In genomic region chr1:97038982-97039381, GRCm38 (mm10) we compare ENCODE assay signal across 18 mouse cellular contexts.
DNase-seq lines count a peak whose midpoint lies in the region; ATAC-seq and TF ChIP-seq lines count a peak whose summit lies in the region.
"Had no signal": no experiment of that assay in that cellular context is flagged by ENCODE, and none has a peak within 500 bp of the region (broad histone marks: within the 10 kb centered on the region; RNA-seq: fewer than 3 reads in every experiment).

No protein-coding gene starts in this region.

- H3K9ac ChIP-seq in forebrain, embryonic 11.5 days (ENCODE audit: low read length) = no peak overlapping the region
- H3K9ac ChIP-seq in forebrain, embryonic 15.5 days (replicated peaks) = no peak overlapping the region
- H3K9ac ChIP-seq in hindbrain, embryonic 11.5 days (ENCODE audit: low read depth, low read length) = no peak overlapping the region
- no peak overlapping the region for H3K9ac ChIP-seq in hindbrain, embryonic 13.5 days
- no peak overlapping the region for H3K9ac ChIP-seq in midbrain, embryonic 11.5 days (ENCODE audit: low read length)
- no peak overlapping the region for H3K9ac ChIP-seq in midbrain, postnatal 0 days (replicated peaks; ENCODE audit: low read length, poor library complexity, severe bottlenecking)
- no peak overlapping the region for H3K9ac ChIP-seq in midbrain, embryonic 12.5 days (replicated peaks)
- no peak overlapping the region for H3K9ac ChIP-seq in midbrain, embryonic 13.5 days (replicated peaks)

- H3K4me3 ChIP-seq in forebrain, embryonic 11.5 days (ENCODE audit: low read depth, low read length) = no peak overlapping the region
- no peak overlapping the region for H3K4me3 ChIP-seq in forebrain, embryonic 15.5 days
- no peak overlapping the region for H3K4me3 ChIP-seq in hindbrain, embryonic 11.5 days (ENCODE audit: low read depth, low read length)
- H3K4me3 ChIP-seq in hindbrain, embryonic 13.5 days = no peak overlapping the region
- H3K4me3 ChIP-seq in midbrain, embryonic 11.5 days (ENCODE audit: low read depth, low read length) = no peak overlapping the region
- no peak overlapping the region for H3K4me3 ChIP-seq in midbrain, postnatal 0 days (ENCODE audit: low read depth, low read length)
- H3K4me3 ChIP-seq in midbrain, embryonic 12.5 days = no peak overlapping the region
- no peak overlapping the region for H3K4me3 ChIP-seq in midbrain, embryonic 13.5 days (replicated peaks)

- H3K4me1 ChIP-seq in forebrain, embryonic 11.5 days (replicated peaks; ENCODE audit: control insufficient read depth, insufficient read depth, low read length) = no peaks in the 10 kb centered on the region
- no peaks in the 10 kb centered on the region for H3K4me1 ChIP-seq in forebrain, embryonic 15.5 days
- no peaks in the 10 kb centered on the region for H3K4me1 ChIP-seq in hindbrain, embryonic 11.5 days (replicated peaks; ENCODE audit: control insufficient read depth, insufficient read depth, low read length)
- no peaks in the 10 kb centered on the region for H3K4me1 ChIP-seq in hindbrain, embryonic 13.5 days (replicated peaks)
- no peaks in the 10 kb centered on the region for H3K4me1 ChIP-seq in midbrain, embryonic 11.5 days (ENCODE audit: control insufficient read depth, insufficient read depth, low read length)
- no peaks in the 10 kb centered on the region for H3K4me1 ChIP-seq in midbrain, postnatal 0 days (ENCODE audit: insufficient read depth, low read length)
- H3K4me1 ChIP-seq in midbrain, embryonic 12.5 days = no peaks in the 10 kb centered on the region
- no peaks in the 10 kb centered on the region for H3K4me1 ChIP-seq in midbrain, embryonic 13.5 days (replicated peaks)

- ATAC-seq in forebrain, embryonic 11.5 days (replicated peaks; ENCODE audit: low FRiP score) = peak; percentile 55
- no peak for ATAC-seq in forebrain, embryonic 15.5 days (replicated peaks)
- peak; percentile 64; the same call in 1 of the 2 replicates for ATAC-seq in hindbrain, embryonic 11.5 days (ENCODE audit: low FRiP score)
- no peak for ATAC-seq in hindbrain, embryonic 13.5 days (ENCODE audit: low FRiP score)
- ATAC-seq in midbrain, embryonic 11.5 days (ENCODE audit: low FRiP score) = peak; percentile 33; the same call in 1 of the 2 replicates
- ATAC-seq in midbrain, postnatal 0 days (ENCODE audit: low FRiP score) = no peak
- ATAC-seq in midbrain, embryonic 12.5 days (ENCODE audit: low FRiP score, low read depth) = peak; percentile 30; the same call in 1 of the 2 replicates
- ATAC-seq in midbrain, embryonic 13.5 days = no peak
- ATAC-seq: activated CD4-positive, CD25-positive, alpha-beta regulatory T cell, adult 4 months; CD4-positive, CD25-positive, alpha-beta regulatory T cell, adult 4 months; Patski had no signal

- H3K27ac ChIP-seq in forebrain, embryonic 11.5 days (ENCODE audit: low read depth, low read length) = no peak overlapping the region
- no peak overlapping the region for H3K27ac ChIP-seq in forebrain, embryonic 15.5 days (replicated peaks)
- no peak overlapping the region for H3K27ac ChIP-seq in hindbrain, embryonic 11.5 days (ENCODE audit: low read depth, low read length)
- H3K27ac ChIP-seq in hindbrain, embryonic 13.5 days = no peak overlapping the region
- H3K27ac ChIP-seq in midbrain, embryonic 11.5 days (ENCODE audit: low read depth, low read length) = no peak overlapping the region
- no peak overlapping the region for H3K27ac ChIP-seq in midbrain, postnatal 0 days (ENCODE audit: low read depth, low read length)
- no peak overlapping the region for H3K27ac ChIP-seq in midbrain, embryonic 12.5 days (replicated peaks)
- H3K27ac ChIP-seq in midbrain, embryonic 13.5 days = no peak overlapping the region

- WGBS in forebrain, embryonic 11.5 days = 44% methylated on average over 1 of the region's 1 CpGs
- WGBS in forebrain, embryonic 15.5 days = 53% methylated on average over 1 of the region's 1 CpGs
- 61% methylated on average over 1 of the region's 1 CpGs for WGBS in hindbrain, embryonic 11.5 days
- 55% methylated on average over 1 of the region's 1 CpGs for WGBS in hindbrain, embryonic 13.5 days
- WGBS in midbrain, embryonic 11.5 days = 24% methylated on average over 1 of the region's 1 CpGs
- WGBS in midbrain, postnatal 0 days = 48% methylated on average over 1 of the region's 1 CpGs
- 74% methylated on average over 1 of the region's 1 CpGs for WGBS in midbrain, embryonic 12.5 days
- WGBS in midbrain, embryonic 13.5 days = 43% methylated on average over 1 of the region's 1 CpGs

- H3K9me3 ChIP-seq in forebrain, embryonic 11.5 days (ENCODE audit: control insufficient read depth, low read length) = no peaks in the 10 kb centered on the region
- no peaks in the 10 kb centered on the region for H3K9me3 ChIP-seq in forebrain, embryonic 15.5 days
- H3K9me3 ChIP-seq in hindbrain, embryonic 11.5 days (ENCODE audit: control insufficient read depth, low read length) = no peaks in the 10 kb centered on the region
- no peaks in the 10 kb centered on the region for H3K9me3 ChIP-seq in hindbrain, embryonic 13.5 days
- no peaks in the 10 kb centered on the region for H3K9me3 ChIP-seq in midbrain, embryonic 11.5 days (ENCODE audit: control insufficient read depth, low read length)
- no peaks in the 10 kb centered on the region for H3K9me3 ChIP-seq in midbrain, postnatal 0 days (ENCODE audit: low read length)
- no peaks in the 10 kb centered on the region for H3K9me3 ChIP-seq in midbrain, embryonic 12.5 days
- H3K9me3 ChIP-seq in midbrain, embryonic 13.5 days = no peaks in the 10 kb centered on the region

- no peak for TF ChIP-seq CTCF in midbrain, postnatal 0 days (IDR thresholded peaks at IDR 0.05)

- no peaks in the 10 kb centered on the region for H3K27me3 ChIP-seq in forebrain, embryonic 11.5 days (ENCODE audit: control insufficient read depth, insufficient read depth, low read length)
- H3K27me3 ChIP-seq in forebrain, embryonic 15.5 days = no peaks in the 10 kb centered on the region
- H3K27me3 ChIP-seq in hindbrain, embryonic 11.5 days (ENCODE audit: control insufficient read depth, insufficient read depth, low read length) = no peaks in the 10 kb centered on the region
- H3K27me3 ChIP-seq in hindbrain, embryonic 13.5 days = no peaks in the 10 kb centered on the region
- no peaks in the 10 kb centered on the region for H3K27me3 ChIP-seq in midbrain, embryonic 11.5 days (ENCODE audit: control insufficient read depth, insufficient read depth, low read length)
- H3K27me3 ChIP-seq in midbrain, postnatal 0 days (ENCODE audit: insufficient read depth, low read length) = no peaks in the 10 kb centered on the region
- no peaks in the 10 kb centered on the region for H3K27me3 ChIP-seq in midbrain, embryonic 12.5 days
- no peaks in the 10 kb centered on the region for H3K27me3 ChIP-seq in midbrain, embryonic 13.5 days
- H3K27me3 ChIP-seq: CH12.LX, Patski had no signal

- peak; percentile 43 for DNase-seq in forebrain, embryonic 11.5 days (ENCODE audit: low spot score)
- no peak for DNase-seq in hindbrain, embryonic 11.5 days (ENCODE audit: low spot score)
- no peak for DNase-seq in midbrain, embryonic 11.5 days (ENCODE audit: low spot score, missing footprints)
- no peak for DNase-seq in midbrain, postnatal 0 days (ENCODE audit: low spot score)
- DNase-seq: adrenal gland, adult 2 months; adrenal gland, adult 8-10 months; adrenal gland, postnatal 25 days; cerebellum, adult 11 months; cerebellum, adult 11-12 months had no signal

- H3K36me3 ChIP-seq in forebrain, embryonic 11.5 days (ENCODE audit: control insufficient read depth, insufficient read depth, low read length) = no peaks in the 10 kb centered on the region
- no peaks in the 10 kb centered on the region for H3K36me3 ChIP-seq in forebrain, embryonic 15.5 days
- no peaks in the 10 kb centered on the region for H3K36me3 ChIP-seq in hindbrain, embryonic 11.5 days (ENCODE audit: control insufficient read depth, insufficient read depth, low read length)
- no peaks in the 10 kb centered on the region for H3K36me3 ChIP-seq in hindbrain, embryonic 13.5 days
- H3K36me3 ChIP-seq in midbrain, embryonic 11.5 days (ENCODE audit: control insufficient read depth, insufficient read depth, low read length) = no peaks in the 10 kb centered on the region
- no peaks in the 10 kb centered on the region for H3K36me3 ChIP-seq in midbrain, postnatal 0 days (ENCODE audit: insufficient read depth, low read length)
- no peaks in the 10 kb centered on the region for H3K36me3 ChIP-seq in midbrain, embryonic 12.5 days
- H3K36me3 ChIP-seq in midbrain, embryonic 13.5 days = no peaks in the 10 kb centered on the region
- H3K36me3 ChIP-seq: G1E had no signal

- no peak overlapping the region for H3K4me2 ChIP-seq in forebrain, embryonic 11.5 days (ENCODE audit: low read depth, low read length, severe bottlenecking)
- no peak overlapping the region for H3K4me2 ChIP-seq in forebrain, embryonic 15.5 days (replicated peaks)
- no peak overlapping the region for H3K4me2 ChIP-seq in hindbrain, embryonic 11.5 days (replicated peaks; ENCODE audit: low read depth, low read length)
- H3K4me2 ChIP-seq in hindbrain, embryonic 13.5 days = no peak overlapping the region
- H3K4me2 ChIP-seq in midbrain, embryonic 11.5 days = no peak overlapping the region
- H3K4me2 ChIP-seq in midbrain, postnatal 0 days (ENCODE audit: low read depth, low read length, poor library complexity, severe bottlenecking) = no peak overlapping the region
- no peak overlapping the region for H3K4me2 ChIP-seq in midbrain, embryonic 12.5 days (replicated peaks)
- H3K4me2 ChIP-seq in midbrain, embryonic 13.5 days (replicated peaks) = no peak overlapping the region

Comparison
In these comparisons a context has a peak if more than half of its experiments do, and no peak if none do; other contexts are left out.
1. ATAC-seq: peak in forebrain, embryonic 11.5 days (single experiment), hindbrain, embryonic 11.5 days (single experiment), midbrain, embryonic 11.5 days (single experiment) and midbrain, embryonic 12.5 days (single experiment); none in forebrain, embryonic 15.5 days (single experiment), hindbrain, embryonic 13.5 days (single experiment), midbrain, postnatal 0 days (single experiment) and midbrain, embryonic 13.5 days (single experiment).